Mouse (Mus musculus): ENCODE results near the gene Tshz2. TPM values are rescaled to one million over a fixed set of nuclear protein-coding genes. Genes with fewer than 3 reads are reported as not detected.

The Tshz2 gene
- polyA plus RNA-seq, 1 experiment = 19.5 TPM

- no peak overlapping the region for H3K4me3 ChIP-seq (ENCODE audit: insufficient read depth, low read depth, low read length)
- H3K27ac ChIP-seq (replicated peaks; ENCODE audit: low read depth, low read length) = peak overlapping the region; percentile 63; the same call in 1 of the 2 replicates
- H3K4me1 ChIP-seq (ENCODE audit: control insufficient read depth, insufficient read depth, insufficient read length, low read length) = 0 out of 2 replicates have a peak, but pooled peaks cover 3% of the 10 kb centered on the region
Observed at GRCm38 (mm10) chr2:169997276-169998049, 364.6 kb downstream of the Tshz2 start.

- Histone ChIP-seq H3K4me3 (ENCODE audit: insufficient read depth, low read depth, low read length) (no peak overlapping the region), H3K27ac (replicated peaks; ENCODE audit: low read depth, low read length) (no peak overlapping the region)
Observed at GRCm38 (mm10) chr2:169998878-169999337, 366.1 kb downstream of the Tshz2 start.

DNA sequence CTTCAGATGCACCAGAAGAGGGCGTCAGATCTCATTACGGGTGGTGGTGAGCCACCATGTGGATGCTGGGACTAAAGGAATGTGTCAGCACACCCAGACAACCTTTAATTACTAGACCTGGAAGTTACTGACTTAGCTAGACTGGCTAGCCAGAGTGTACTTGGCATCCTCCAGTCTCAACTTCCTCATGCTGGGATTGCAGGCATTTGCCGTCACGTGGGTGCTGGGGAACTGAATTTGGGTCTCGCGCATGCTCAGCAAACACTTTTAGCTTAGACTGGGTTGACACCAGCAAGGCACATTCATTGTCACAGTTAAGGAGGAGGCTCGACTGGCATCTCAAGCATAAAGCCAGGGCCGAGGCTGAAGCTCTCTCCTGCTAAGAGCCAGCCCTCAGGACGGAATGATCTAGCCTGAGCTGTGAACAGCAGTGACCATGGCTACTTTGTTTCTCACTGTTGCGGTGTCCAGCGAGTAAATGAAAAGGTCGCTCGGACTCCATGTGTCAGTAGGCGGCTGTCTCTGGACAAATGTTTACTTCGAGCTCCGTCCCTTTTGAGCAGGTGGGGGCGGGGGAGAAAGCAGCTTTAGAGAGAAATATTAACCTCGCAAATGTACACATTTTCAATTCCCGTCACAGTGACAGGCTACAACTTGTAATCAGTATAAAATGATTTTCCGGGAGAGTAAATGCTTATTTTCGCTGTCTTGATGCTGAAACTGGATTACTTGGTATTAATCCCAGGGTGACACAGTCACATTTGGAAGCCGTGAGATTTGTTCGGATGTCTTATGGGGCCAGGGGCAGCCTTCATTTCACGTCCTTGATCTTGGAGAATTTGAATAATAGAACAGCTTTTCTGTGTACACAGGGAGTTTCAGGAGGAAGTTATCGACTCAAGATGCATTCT is 370.0 kb downstream of the Tshz2 start:
- 0 out of 2 replicates have a peak, but pooled peaks cover 3% of the 10 kb centered on the region for H3K4me1 ChIP-seq (ENCODE audit: control insufficient read depth, insufficient read depth, insufficient read length, low read length)
- 0 out of 2 replicates have a peak overlapping the region, but pooled peaks have one; percentile 12 for H3K27ac ChIP-seq (replicated peaks; ENCODE audit: low read depth, low read length)
- H3K4me3 ChIP-seq (ENCODE audit: insufficient read depth, low read depth, low read length) = no peak overlapping the region

More at GRCm38 (mm10) chr2:169998878-169999337, 366.1 kb downstream of the Tshz2 start:
- H3K4me1 ChIP-seq (ENCODE audit: control insufficient read depth, insufficient read depth, insufficient read length, low read length) = 0 out of 2 replicates have a peak, but pooled peaks cover 3% of the 10 kb centered on the region

DNA sequence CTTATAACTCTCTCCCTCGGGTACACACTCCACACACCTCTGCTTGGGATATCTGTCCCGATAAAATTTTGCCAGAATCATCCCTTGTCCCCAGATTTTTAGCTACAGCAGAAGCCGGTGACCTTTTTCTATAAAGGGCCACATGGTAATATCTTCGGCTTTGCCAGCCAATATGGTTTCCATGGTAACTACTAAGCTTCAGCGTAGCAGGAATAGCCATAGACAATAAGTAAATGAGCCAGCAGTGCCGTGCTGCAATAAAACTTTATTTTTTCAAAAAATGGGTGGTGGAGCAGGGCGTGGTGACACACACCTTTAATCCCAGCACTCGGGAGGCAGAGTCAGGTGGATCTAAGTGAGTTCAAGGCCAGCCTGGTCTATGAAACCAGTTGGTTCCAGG is 370.9 kb downstream of the Tshz2 start:
- Histone ChIP-seq H3K27ac (replicated peaks; ENCODE audit: low read depth, low read length) (no peak overlapping the region), H3K4me1 (ENCODE audit: control insufficient read depth, insufficient read depth, insufficient read length, low read length) (no peaks in the 10 kb centered on the region)

GRCm38 (mm10) chr2:170006829-170007228 is 374.0 kb downstream of the Tshz2 start:
- Histone ChIP-seq H3K4me1 (ENCODE audit: control insufficient read depth, insufficient read depth, insufficient read length, low read length) (no peaks in the 10 kb centered on the region), H3K27ac (replicated peaks; ENCODE audit: low read depth, low read length) (peak overlapping the region; percentile 26; the same call in 1 of the 2 replicates), H3K4me3 (ENCODE audit: insufficient read depth, low read depth, low read length) (no peak overlapping the region)

More for the DNA sequence above, 370.9 kb downstream of the Tshz2 start:
- H3K4me3 ChIP-seq (ENCODE audit: insufficient read depth, low read depth, low read length) = no peak overlapping the region

GRCm38 (mm10) chr2:170007426-170007958 is 374.7 kb downstream of the Tshz2 start:
- Histone ChIP-seq H3K4me3 (ENCODE audit: insufficient read depth, low read depth, low read length) (no peak overlapping the region), H3K27ac (replicated peaks; ENCODE audit: low read depth, low read length) (peak overlapping the region; percentile 48; the same call in 1 of the 2 replicates), H3K4me1 (ENCODE audit: control insufficient read depth, insufficient read depth, insufficient read length, low read length) (no peaks in the 10 kb centered on the region)

DNA sequence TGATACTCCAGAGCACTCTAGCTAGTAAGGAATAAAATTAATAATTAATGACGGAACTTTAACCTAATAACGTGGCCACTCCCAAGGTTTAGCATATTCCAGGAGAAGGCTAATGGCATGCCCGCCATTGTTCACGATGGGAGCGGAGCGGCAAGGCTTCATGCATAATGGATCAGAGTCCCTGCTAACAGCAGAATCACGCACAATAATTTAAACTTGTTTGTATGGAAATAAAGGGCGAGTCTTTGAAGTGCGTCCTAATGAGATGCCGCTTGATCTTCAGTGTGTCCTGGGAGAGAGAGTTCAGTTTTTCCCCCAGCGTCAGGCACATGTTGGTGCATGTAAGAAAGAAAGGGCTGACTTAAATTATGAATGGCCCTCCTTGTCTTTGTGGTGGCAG is 376.9 kb downstream of the Tshz2 start:
- Histone ChIP-seq H3K4me3 (ENCODE audit: insufficient read depth, low read depth, low read length) (no peak overlapping the region), H3K4me1 (ENCODE audit: control insufficient read depth, insufficient read depth, insufficient read length, low read length) (no peaks in the 10 kb centered on the region), H3K27ac (replicated peaks; ENCODE audit: low read depth, low read length) (no peak overlapping the region)

- Histone ChIP-seq H3K4me3 (ENCODE audit: insufficient read depth, low read depth, low read length) (no peak overlapping the region), H3K4me1 (ENCODE audit: control insufficient read depth, insufficient read depth, insufficient read length, low read length) (no peaks in the 10 kb centered on the region), H3K27ac (replicated peaks; ENCODE audit: low read depth, low read length) (no peak overlapping the region)
Observed at GRCm38 (mm10) chr2:170011858-170012257, 379.0 kb downstream of the Tshz2 start.

GRCm38 (mm10) chr2:170017302-170017701 is 384.5 kb downstream of the Tshz2 start:
- Histone ChIP-seq H3K4me1 (ENCODE audit: control insufficient read depth, insufficient read depth, insufficient read length, low read length) (no peaks in the 10 kb centered on the region), H3K27ac (replicated peaks; ENCODE audit: low read depth, low read length) (no peak overlapping the region), H3K4me3 (ENCODE audit: insufficient read depth, low read depth, low read length) (no peak overlapping the region)

GRCm38 (mm10) chr2:170017926-170018325 is 385.1 kb downstream of the Tshz2 start:
- no peak overlapping the region for H3K4me3 ChIP-seq (ENCODE audit: insufficient read depth, low read depth, low read length)
- H3K27ac ChIP-seq (replicated peaks; ENCODE audit: low read depth, low read length) = no peak overlapping the region
- no peaks in the 10 kb centered on the region for H3K4me1 ChIP-seq (ENCODE audit: control insufficient read depth, insufficient read depth, insufficient read length, low read length)

DNA sequence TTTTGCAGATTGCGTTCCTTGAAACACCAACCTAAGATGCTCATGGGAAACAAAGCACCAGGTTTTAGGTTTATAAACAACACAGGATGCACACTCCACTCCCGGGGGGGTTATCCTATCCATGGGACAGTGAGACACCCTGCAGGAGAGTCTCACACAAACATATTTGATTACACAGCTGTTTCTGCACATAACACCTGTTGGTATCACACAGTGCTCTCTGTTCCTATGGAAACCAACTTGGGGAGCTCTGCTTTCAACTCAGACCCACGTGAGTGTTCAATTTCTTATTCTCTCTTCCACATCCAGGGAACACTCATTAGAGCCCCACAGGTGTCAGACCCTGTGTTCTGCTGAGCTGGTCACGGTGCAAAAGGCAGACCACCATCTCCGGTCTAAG is 390.1 kb downstream of the Tshz2 start:
- Histone ChIP-seq H3K4me3 (ENCODE audit: insufficient read depth, low read depth, low read length) (no peak overlapping the region), H3K27ac (replicated peaks; ENCODE audit: low read depth, low read length) (no peak overlapping the region), H3K4me1 (ENCODE audit: control insufficient read depth, insufficient read depth, insufficient read length, low read length) (no peaks in the 10 kb centered on the region)

- Histone ChIP-seq H3K4me3 (ENCODE audit: insufficient read depth, low read depth, low read length) (no peak overlapping the region), H3K4me1 (ENCODE audit: control insufficient read depth, insufficient read depth, insufficient read length, low read length) (no peaks in the 10 kb centered on the region), H3K27ac (replicated peaks; ENCODE audit: low read depth, low read length) (no peak overlapping the region)
Observed at GRCm38 (mm10) chr2:170023741-170024140, 390.9 kb downstream of the Tshz2 start.

GRCm38 (mm10) chr2:170024939-170025338 is 392.1 kb downstream of the Tshz2 start:
- H3K4me1 ChIP-seq (ENCODE audit: control insufficient read depth, insufficient read depth, insufficient read length, low read length) = no peaks in the 10 kb centered on the region

GRCm38 (mm10) chr2:170025896-170026295 is 393.1 kb downstream of the Tshz2 start:
- no peak overlapping the region for H3K27ac ChIP-seq (replicated peaks; ENCODE audit: low read depth, low read length)
- no peak overlapping the region for H3K4me3 ChIP-seq (ENCODE audit: insufficient read depth, low read depth, low read length)
- no peaks in the 10 kb centered on the region for H3K4me1 ChIP-seq (ENCODE audit: control insufficient read depth, insufficient read depth, insufficient read length, low read length)

More at GRCm38 (mm10) chr2:170024939-170025338, 392.1 kb downstream of the Tshz2 start:
- H3K27ac ChIP-seq (replicated peaks; ENCODE audit: low read depth, low read length) = no peak overlapping the region
- H3K4me3 ChIP-seq (ENCODE audit: insufficient read depth, low read depth, low read length) = no peak overlapping the region

DNA sequence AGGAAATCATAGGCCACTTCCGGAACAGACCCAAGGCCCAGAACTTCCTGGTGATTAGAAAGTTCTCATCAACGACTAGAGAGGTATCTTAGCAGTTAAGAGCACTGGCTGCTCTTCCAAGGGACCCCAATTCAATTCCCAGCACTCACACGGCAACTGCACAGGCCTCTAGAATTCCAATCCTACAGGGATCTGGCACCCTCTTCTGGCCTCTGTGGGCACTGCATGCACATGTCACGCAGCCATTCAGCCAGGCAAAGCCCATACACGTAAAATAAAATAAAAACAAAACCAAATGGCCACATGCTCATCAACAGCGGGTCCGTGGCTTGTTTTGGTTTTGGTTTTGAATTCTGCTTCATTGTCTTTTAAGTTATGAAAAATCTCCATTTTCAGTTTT is 395.0 kb downstream of the Tshz2 start:
- Histone ChIP-seq H3K4me3 (ENCODE audit: insufficient read depth, low read depth, low read length) (no peak overlapping the region), H3K4me1 (ENCODE audit: control insufficient read depth, insufficient read depth, insufficient read length, low read length) (no peaks in the 10 kb centered on the region), H3K27ac (replicated peaks; ENCODE audit: low read depth, low read length) (no peak overlapping the region)

All from brown adipose tissue, adult 24 weeks (tissue).